Mouse (Mus musculus): ENCODE results near the gene Ropn1l.

Gene Ropn1l

GRCm38 (mm10) chr15:31407490-31407889 lies 46.0 kb downstream of the Ropn1l start:
- no peak for DNase-seq (ENCODE audit: low spot score in 2 of 2)

GRCm38 (mm10) chr15:31406881-31407280 lies 46.7 kb downstream of the Ropn1l start:
- no peak for DNase-seq (ENCODE audit: low spot score in 2 of 2)

GRCm38 (mm10) chr15:31404346-31404745 lies 49.2 kb downstream of the Ropn1l start:
- no peak for DNase-seq (ENCODE audit: low spot score in 2 of 2)

- no peak for DNase-seq (ENCODE audit: low spot score in 2 of 2)
Measured at GRCm38 (mm10) chr15:31402200-31402892, 51.2 kb downstream of the Ropn1l start.

- DNase-seq (ENCODE audit: low spot score in 2 of 2), result no peak
Measured at GRCm38 (mm10) chr15:31400974-31401373, 52.6 kb downstream of the Ropn1l start.

- DNase-seq (ENCODE audit: low spot score in 2 of 2), result no peak
Measured at GRCm38 (mm10) chr15:31398769-31399168, 54.8 kb downstream of the Ropn1l start.

- DNase-seq (ENCODE audit: low spot score in 2 of 2), result no peak
Measured at GRCm38 (mm10) chr15:31397379-31397778, 56.2 kb downstream of the Ropn1l start.

- no peak for DNase-seq (ENCODE audit: low spot score in 2 of 2)
Measured at GRCm38 (mm10) chr15:31396755-31397154, 56.8 kb downstream of the Ropn1l start.

- no peak for DNase-seq (ENCODE audit: low spot score in 2 of 2)
Measured at GRCm38 (mm10) chr15:31395986-31396385, 57.6 kb downstream of the Ropn1l start.

GRCm38 (mm10) chr15:31393402-31393801 lies 60.1 kb downstream of the Ropn1l start:
- no peak for DNase-seq (ENCODE audit: low spot score in 2 of 2)

GRCm38 (mm10) chr15:31392705-31393104 lies 60.8 kb downstream of the Ropn1l start:
- DNase-seq (ENCODE audit: low spot score in 2 of 2), result no peak

- no peak for DNase-seq (ENCODE audit: low spot score in 2 of 2)
Measured at GRCm38 (mm10) chr15:31392135-31392534, 61.4 kb downstream of the Ropn1l start.

Data from spleen, postnatal 14 days (tissue).